Mouse (Mus musculus): Measurements from ENCODE around the gene Stx4a.

The Stx4a gene

DNA sequence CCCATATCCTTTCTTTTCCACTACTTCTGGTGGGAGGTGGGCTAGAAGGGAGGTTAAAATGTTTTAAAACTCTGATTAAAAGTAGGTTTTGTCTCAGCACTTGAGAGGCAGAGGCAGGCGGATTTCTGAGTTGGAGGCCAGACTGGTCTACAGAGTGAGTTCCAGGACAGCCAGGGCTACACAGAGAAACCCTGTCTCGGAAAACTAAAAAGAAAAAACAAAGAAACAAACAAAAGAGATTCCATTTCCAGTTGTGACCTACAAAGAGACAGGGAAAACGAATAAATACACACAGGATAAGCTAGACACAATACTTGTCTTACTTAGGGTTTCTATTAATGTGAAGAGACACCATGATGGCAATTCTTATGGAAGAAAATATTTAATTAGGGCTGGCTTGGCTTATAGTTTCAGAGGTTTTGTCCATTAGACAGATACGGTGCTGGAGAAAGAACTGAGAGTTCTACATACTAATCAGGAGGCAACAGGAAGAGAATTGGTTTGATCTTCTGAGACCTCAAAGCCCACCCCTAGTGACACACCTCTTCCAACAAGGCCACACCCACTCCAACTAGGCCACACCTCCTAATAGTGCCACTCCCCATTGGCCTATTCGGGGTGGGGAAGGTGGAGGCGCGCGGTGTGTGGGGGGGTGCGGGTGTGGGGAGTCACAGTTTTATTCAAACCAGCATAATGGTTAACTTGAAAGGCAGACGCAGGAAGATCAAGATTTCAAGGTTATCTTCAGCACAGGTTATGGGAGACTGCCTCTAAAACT lies 74.3 kb downstream of the Stx4a start:
- peak; percentile 71 for DNase-seq (ENCODE audit: low read depth, low spot score)

All from ZHBTc4 (cell line).